Mouse (Mus musculus) midbrain, postnatal 0 days (tissue): ENCODE measurements around the gene Wscd2. TPM values are rescaled to one million over a fixed set of nuclear protein-coding genes. Genes with fewer than 3 reads are reported as not detected.

ENCODE experiments used
- ATAC-seq: fragments of 200-750 bp; cut with Nextera tagmentation; 2 replicates; pipeline ENCODE4 v1.8.0; 2017; ENCODE audit warnings: moderate number of reproducible peaks, mild to moderate bottlenecking, moderate TSS enrichment, moderate library complexity; ENCODE audit not compliant: low FRiP score
- DNase-seq: peaks from one replicate; pipeline ENCODE4 v3.0.0-alpha.2; 2015; ENCODE audit warnings: low spot score
- H3K27ac ChIP-seq: fragments of 300-500 bp; sonication (generic); 2 replicates; pipeline ENCODE4 v1.5.1; 2014; ENCODE audit warnings: low read depth, mild to moderate bottlenecking, low read length, mixed read lengths
- H3K27me3 ChIP-seq: fragments of 300-500 bp; sonication (generic); 2 replicates; pipeline ENCODE4 v1.6.1; 2014; ENCODE audit warnings: low read length, control low read depth, mixed read lengths; ENCODE audit not compliant: insufficient read depth
- H3K36me3 ChIP-seq: fragments of 300-500 bp; sonication (generic); 2 replicates; pipeline ENCODE4 v1.6.1; 2014; ENCODE audit warnings: low read length, control low read depth, mixed read lengths; ENCODE audit not compliant: insufficient read depth
- H3K4me1 ChIP-seq: fragments of 300-500 bp; sonication (generic); 2 replicates; pipeline ENCODE4 v1.6.1; 2014; ENCODE audit warnings: mild to moderate bottlenecking, control low read depth, antibody characterized with exemption, low read length, mixed read lengths; ENCODE audit not compliant: insufficient read depth
- H3K4me2 ChIP-seq: fragments of 300-500 bp; sonication (generic); 2 replicates; pipeline ENCODE4 v1.6.1; 2014; ENCODE audit warnings: low read depth, mild to moderate bottlenecking, low read length, mixed read lengths; ENCODE audit not compliant: poor library complexity, severe bottlenecking
- H3K4me3 ChIP-seq: fragments of 300-500 bp; sonication (generic); 2 replicates; pipeline ENCODE4 v1.5.1; 2014; ENCODE audit warnings: low read depth, mild to moderate bottlenecking, low read length, moderate library complexity
- H3K9ac ChIP-seq: fragments of 300-500 bp; sonication (generic); replicated peaks from 2 replicates; pipeline ENCODE4 v1.6.1; 2014; ENCODE audit warnings: mild to moderate bottlenecking, low read length, moderate library complexity, mixed read lengths; ENCODE audit not compliant: poor library complexity, severe bottlenecking
- H3K9me3 ChIP-seq: fragments of 300-500 bp; sonication (generic); 2 replicates; pipeline ENCODE4 v1.6.1; 2016; ENCODE audit warnings: low read length, control low read depth
- CTCF ChIP-seq: IDR thresholded peaks from 2 replicates; pipeline ENCODE4 v1.5.1; 2016; ENCODE audit warnings: antibody characterized with exemption, mild to moderate bottlenecking
- WGBS: fragments of 180-500 bp; shearing (Covaris S2); extraction: QIAGEN DNeasy Blood & Tissue Kit; methylation state at CpG from one replicate; pipeline ENCODE4 v1.1.7; 2014; 5-methylcytosine and 5-hydroxymethylcytosine counted together
- polyA plus RNA-seq: library from polyadenylated mRNA; unstranded; fragments of >200 nt; fragmentation: Nextera tagmentation; extraction: Ambion mirVana; gene quantifications from 2 replicates; pipeline ENCODE4 v1.2.1, GENCODE M21; 2015
- total RNA-seq: library from RNA; depleted of rRNA; stranded (reverse); fragments of >200 nt; gene quantifications from 2 replicates; pipeline ENCODE4 v1.2.3, GENCODE M21; 2014

Gene Wscd2
- total and polyA plus RNA-seq, 2 experiments from 2014 or later: 13.2 to 28.8 TPM

DNA sequence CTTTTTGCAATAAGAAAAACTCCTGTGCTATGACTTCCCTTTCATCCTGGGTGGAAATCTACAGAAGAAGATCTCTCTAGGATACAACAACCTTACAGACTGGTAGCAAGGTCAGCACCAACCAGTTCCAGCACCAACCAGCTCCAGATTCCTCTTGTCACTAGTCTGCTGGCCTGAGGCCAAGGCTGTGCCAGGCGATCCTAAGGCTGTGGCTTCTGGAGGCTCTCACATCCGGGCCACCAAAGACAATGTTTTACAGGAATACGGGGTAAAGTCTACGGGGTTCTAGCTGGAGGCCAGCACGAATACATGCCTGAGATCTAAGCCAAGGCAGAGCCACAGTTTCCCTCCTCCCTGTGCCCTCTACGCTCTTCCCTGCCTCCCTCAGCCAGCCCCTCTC lies 25.4 kb upstream of the Wscd2 start:
- ATAC-seq (no peak), DNase-seq (peak; percentile 46)
- Histone ChIP-seq H3K4me3 (no peak overlapping the region), H3K36me3 (no peaks in the 10 kb centered on the region), H3K9ac (no peak overlapping the region), H3K27ac (no peak overlapping the region), H3K4me1 (peaks cover 31% of the 10 kb centered on the region), H3K4me2 (no peak overlapping the region), H3K27me3 (no peaks in the 10 kb centered on the region), H3K9me3 (no peaks in the 10 kb centered on the region)
- TF ChIP-seq CTCF: no peak
- WGBS: 81% methylated on average over 6 of the region's 6 CpGs

DNA sequence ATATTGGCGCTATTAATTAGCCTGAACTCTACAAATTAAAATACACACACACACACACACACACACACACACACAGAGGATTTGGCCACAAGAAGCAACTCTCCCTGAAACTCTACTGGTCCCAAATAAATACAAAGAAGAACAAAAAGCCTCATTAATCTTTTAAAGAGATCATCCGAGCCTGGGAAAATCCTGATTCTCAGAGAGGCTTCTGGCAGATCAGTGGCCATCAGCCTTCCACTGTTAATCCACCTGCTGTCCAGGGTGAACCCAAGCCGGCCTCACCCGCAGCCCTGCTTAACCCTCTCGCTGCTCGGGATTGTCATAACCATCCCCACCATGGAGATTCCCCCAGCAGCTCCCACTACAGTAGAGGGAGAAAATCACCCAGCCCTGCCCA lies 23.6 kb upstream of the Wscd2 start:
- Histone ChIP-seq H3K4me2 (no peak overlapping the region), H3K27me3 (no peaks in the 10 kb centered on the region), H3K4me3 (no peak overlapping the region), H3K27ac (no peak overlapping the region), H3K36me3 (no peaks in the 10 kb centered on the region), H3K9ac (no peak overlapping the region), H3K9me3 (no peaks in the 10 kb centered on the region), H3K4me1 (peaks cover 24% of the 10 kb centered on the region)
- 22% methylated on average over 6 of the region's 6 CpGs for WGBS
- no peak for DNase-seq
- ATAC-seq: no peak
- TF ChIP-seq CTCF: no peak

DNA sequence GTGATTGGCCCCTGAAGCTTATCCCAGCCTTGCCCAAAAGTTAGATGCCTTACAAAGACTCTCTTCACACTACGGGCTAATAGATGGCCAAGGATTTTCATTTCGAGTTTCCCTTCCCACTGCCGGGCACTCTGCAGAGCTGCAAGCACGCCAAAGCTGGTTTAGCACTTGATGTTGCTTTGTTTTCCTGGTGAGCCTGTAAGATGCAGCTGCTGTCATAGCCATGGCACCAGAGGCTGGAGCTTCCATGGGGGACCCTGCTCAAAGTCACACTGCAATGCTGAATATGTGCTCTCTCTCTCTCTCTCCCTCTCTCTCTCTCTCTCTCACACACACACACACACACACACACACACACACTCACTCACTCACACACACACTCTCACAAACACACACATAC lies 23.1 kb upstream of the Wscd2 start:
- ATAC-seq (no peak), DNase-seq (no peak)
- no peak overlapping the region for H3K9ac ChIP-seq
- no peak for TF ChIP-seq CTCF
- H3K36me3 ChIP-seq: no peaks in the 10 kb centered on the region
- WGBS: 18% methylated on average over 4 of the region's 4 CpGs
- H3K4me2 ChIP-seq: no peak overlapping the region
- H3K4me1 ChIP-seq: peaks cover 19% of the 10 kb centered on the region; the same call in 1 of the 2 replicates
- no peak overlapping the region for H3K27ac ChIP-seq
- H3K27me3 ChIP-seq: no peaks in the 10 kb centered on the region
- no peaks in the 10 kb centered on the region for H3K9me3 ChIP-seq
- H3K4me3 ChIP-seq: no peak overlapping the region

DNA sequence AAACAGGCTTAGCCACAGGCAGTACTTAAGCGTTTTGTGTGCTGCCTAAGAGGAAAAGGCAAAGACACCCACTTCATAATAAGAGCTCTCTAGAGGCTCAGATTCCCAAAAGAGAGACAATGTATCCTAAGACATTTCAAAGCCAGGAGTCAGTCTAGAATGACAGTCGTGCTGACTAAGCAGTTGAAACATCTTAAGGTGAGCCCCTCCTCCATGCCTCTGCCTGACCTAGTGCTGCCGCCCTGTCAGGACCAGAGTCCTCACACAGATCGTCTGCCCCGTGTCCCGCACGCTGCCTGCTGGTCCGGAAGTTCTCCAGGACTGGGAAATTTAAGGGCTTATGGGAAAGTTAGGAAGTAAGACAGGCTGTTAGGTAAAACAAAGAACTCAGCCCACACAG lies 22.4 kb upstream of the Wscd2 start:
- Histone ChIP-seq H3K4me3 (no peak overlapping the region), H3K9ac (no peak overlapping the region), H3K4me1 (peaks cover 16% of the 10 kb centered on the region; the same call in 1 of the 2 replicates), H3K27ac (no peak overlapping the region), H3K27me3 (no peaks in the 10 kb centered on the region), H3K9me3 (no peaks in the 10 kb centered on the region), H3K4me2 (no peak overlapping the region), H3K36me3 (no peaks in the 10 kb centered on the region)
- DNase-seq (no peak), ATAC-seq (no peak)
- WGBS: 10% methylated on average over 8 of the region's 8 CpGs
- no peak for TF ChIP-seq CTCF

DNA sequence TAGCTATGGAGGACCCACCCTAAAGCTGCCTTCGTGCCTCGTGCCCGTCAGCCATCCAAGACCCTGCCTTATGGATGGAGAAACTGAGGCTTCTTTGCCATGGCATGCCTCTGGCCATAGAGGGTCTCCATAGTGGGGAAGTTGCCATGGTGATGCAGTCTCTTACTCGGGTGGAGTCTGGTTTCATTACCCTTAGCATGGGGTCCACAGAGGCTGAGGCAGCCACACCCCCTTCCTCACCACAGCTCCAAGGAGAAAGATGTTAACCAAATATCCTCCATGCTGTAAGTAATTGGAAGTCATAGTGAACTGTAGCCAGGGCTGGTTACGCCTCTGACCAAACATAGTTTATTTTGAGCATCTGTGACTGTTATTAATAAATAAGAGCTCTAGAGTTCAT lies 21.5 kb upstream of the Wscd2 start:
- Histone ChIP-seq H3K4me3 (no peak overlapping the region), H3K27me3 (no peaks in the 10 kb centered on the region), H3K36me3 (no peaks in the 10 kb centered on the region), H3K9ac (no peak overlapping the region), H3K4me2 (no peak overlapping the region), H3K4me1 (0 out of 2 replicates have a peak, but pooled peaks cover 12% of the 10 kb centered on the region), H3K9me3 (no peaks in the 10 kb centered on the region), H3K27ac (no peak overlapping the region)
- DNase-seq (no peak), ATAC-seq (no peak)
- no peak for TF ChIP-seq CTCF
- WGBS: 55% methylated on average over 5 of the region's 5 CpGs

DNA sequence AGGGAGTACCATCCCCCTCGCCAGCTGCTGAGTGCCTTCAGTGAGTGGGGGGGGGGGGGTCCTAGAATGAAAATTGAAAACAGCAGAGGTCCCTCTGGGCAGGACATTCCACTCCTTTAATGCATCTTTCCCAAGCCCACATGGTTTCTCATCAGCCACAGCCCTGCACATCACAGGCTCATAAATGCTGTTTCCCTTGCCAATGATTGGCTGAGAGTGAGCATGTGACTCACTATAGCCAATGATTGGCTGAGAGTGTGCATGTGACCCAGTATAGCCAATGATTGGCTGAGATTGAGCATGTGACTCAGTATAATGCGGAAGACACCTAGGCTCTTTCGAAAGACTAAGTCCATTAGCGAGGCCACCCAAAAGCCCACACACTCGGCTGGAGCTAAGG lies 20.9 kb upstream of the Wscd2 start:
- no peak for DNase-seq
- Histone ChIP-seq H3K9ac (no peak overlapping the region), H3K36me3 (no peaks in the 10 kb centered on the region), H3K27ac (no peak overlapping the region), H3K27me3 (no peaks in the 10 kb centered on the region), H3K4me3 (no peak overlapping the region), H3K4me2 (no peak overlapping the region), H3K4me1 (0 out of 2 replicates have a peak, but pooled peaks cover 12% of the 10 kb centered on the region), H3K9me3 (no peaks in the 10 kb centered on the region)
- ATAC-seq: no peak
- TF ChIP-seq CTCF: no peak
- WGBS: 88% methylated on average over 5 of the region's 5 CpGs
